Mouse (Mus musculus) heart, adult 2 months (tissue): ENCODE measurements at regions not wholly inside any gene's neighbourhood (a gene's known extent, or its start where the extent isn't known, plus 50 kb on each side); places are given as distances from the start of the nearest gene placed in this dataset.

Experiments used
- CTCF ChIP-seq: fragments of 200-600 bp; IDR thresholded peaks from 2 replicates; pipeline ENCODE4 v1.8.1; 2022; ENCODE audit warnings: antibody characterized with exemption, mild to moderate bottlenecking, moderate library complexity
- POLR2A ChIP-seq: fragments of 200-500 bp; IDR thresholded peaks from 2 replicates; pipeline ENCODE4 v1.6.1; 2011; ENCODE audit warnings: mild to moderate bottlenecking, low read depth, low read length, control low read depth; ENCODE audit not compliant: insufficient read depth

GRCm38 (mm10) chr10:50190276-50190675 lies 401.7 kb upstream of the Grik2 start:
- TF ChIP-seq POLR2A (no peak), CTCF (no peak)
